In the genomic region with DNA sequence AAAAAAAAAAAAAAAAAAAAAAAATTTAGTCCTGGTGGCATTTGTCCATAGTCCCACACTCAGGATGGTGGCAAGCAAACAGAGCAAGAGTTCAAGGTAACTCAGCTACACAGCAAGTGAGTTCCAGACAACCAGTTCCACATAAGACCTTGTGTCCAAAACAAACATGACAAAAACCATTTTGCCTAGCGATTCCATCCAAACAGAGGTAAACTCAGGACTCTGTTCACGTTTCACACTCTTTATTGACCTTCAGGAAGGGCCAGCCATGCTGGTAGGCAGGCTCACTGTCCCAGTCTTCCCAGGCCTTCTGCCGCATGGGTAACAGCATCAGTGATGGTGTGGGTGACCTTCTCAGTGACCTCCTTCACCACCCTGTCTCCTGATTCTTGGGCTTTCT, we compare ENCODE assay signal across 33 mouse cellular contexts. TPM values are rescaled to one million over a fixed set of nuclear protein-coding genes. Genes with fewer than 3 reads are reported as not detected.
DNase-seq lines count a peak whose midpoint lies in the region; ATAC-seq and TF ChIP-seq lines count a peak whose summit lies in the region.
"Had no signal": no experiment of that assay in that cellular context is flagged by ENCODE, and none has a peak within 500 bp of the region (broad histone marks: within the 10 kb centered on the region; RNA-seq: fewer than 3 reads in every experiment).

No protein-coding gene starts in this region.

- H3K4me1 ChIP-seq in kidney, adult 2 months (ENCODE audit: control insufficient read depth, insufficient read depth, low read length) = peaks cover 18% of the 10 kb centered on the region; the same call in 1 of the 2 replicates
- H3K4me1 ChIP-seq in liver, embryonic 16.5 days (ENCODE audit: control insufficient read depth, low read depth, low read length) = peaks cover 3% of the 10 kb centered on the region
- peaks cover 9% of the 10 kb centered on the region for H3K4me1 ChIP-seq in ES-Bruce4 (ENCODE audit: control insufficient read depth, insufficient read depth, low read length)
- H3K4me1 ChIP-seq: hindbrain, embryonic 12.5 days; hindbrain, embryonic 15.5 days had no signal

- H3K27ac ChIP-seq in kidney, adult 2 months (ENCODE audit: insufficient read depth, low read depth, low read length) = no peak overlapping the region
- peak overlapping the region; percentile 72 for H3K27ac ChIP-seq in liver, embryonic 16.5 days (ENCODE audit: low read length)
- H3K27ac ChIP-seq in ES-Bruce4 (ENCODE audit: insufficient read depth, low read length) = peak overlapping the region; percentile 52; the same call in 1 of the 2 replicates
- H3K27ac ChIP-seq: gastrocnemius, adult 2 months; hindbrain, embryonic 12.5 days; hindbrain, embryonic 15.5 days had no signal

- no peak overlapping the region for H3K9ac ChIP-seq in liver, embryonic 16.5 days (ENCODE audit: low read depth, low read length)
- no peak overlapping the region for H3K9ac ChIP-seq in ES-Bruce4 (ENCODE audit: low read depth, poor library complexity, severe bottlenecking)
- H3K9ac ChIP-seq: forebrain, postnatal 0 days; hindbrain, embryonic 12.5 days; hindbrain, embryonic 15.5 days had no signal

- WGBS in kidney, adult 2 months = 68% methylated on average over 3 of the region's 3 CpGs
- 54% methylated on average over 3 of the region's 3 CpGs for WGBS in liver, embryonic 16.5 days (ENCODE audit: insufficient replicate concordance)

- no peak for TF ChIP-seq CTCF in kidney, adult 2 months (conservative IDR thresholded peaks at IDR 0.05; ENCODE audit: insufficient read depth, insufficient read length, low read depth, low read length)
- no peak for TF ChIP-seq CTCF in ES-Bruce4 (IDR thresholded peaks at IDR 0.05; ENCODE audit: low read depth, low read length)

- no peak for TF ChIP-seq EP300 in ES-Bruce4 (IDR thresholded peaks at IDR 0.05; ENCODE audit: insufficient read depth, low read depth, low read length)

- H3K27me3 ChIP-seq in kidney, adult 2 months (replicated peaks; ENCODE audit: control insufficient read depth, insufficient read depth, low read length) = no peaks in the 10 kb centered on the region
- H3K27me3 ChIP-seq in liver, embryonic 16.5 days (ENCODE audit: control insufficient read depth, insufficient read depth, low read depth, low read length) = no peaks in the 10 kb centered on the region
- no peaks in the 10 kb centered on the region for H3K27me3 ChIP-seq in ES-Bruce4 (ENCODE audit: control insufficient read depth, insufficient read depth, low read length, poor library complexity, severe bottlenecking)
- H3K27me3 ChIP-seq: hindbrain, embryonic 12.5 days; hindbrain, embryonic 15.5 days; Patski had no signal

- peak; percentile 63 for ATAC-seq in liver, embryonic 16.5 days (ENCODE audit: low read depth)
- ATAC-seq in erythroblast, adult 5-6 weeks (replicated peaks; ENCODE audit: low FRiP score, poor library complexity, severe bottlenecking) = no peak
- ATAC-seq: forebrain, embryonic 14.5 days; forebrain, postnatal 0 days; Patski had no signal

- H3K4me2 ChIP-seq in liver, embryonic 16.5 days (ENCODE audit: low read depth, low read length) = no peak overlapping the region
- H3K4me2 ChIP-seq: heart, embryonic 11.5 days; hindbrain, embryonic 12.5 days; hindbrain, embryonic 15.5 days had no signal

- peak; percentile 40 for DNase-seq in kidney, adult 2 months
- DNase-seq in kidney, postnatal 14 days = no peak
- DNase-seq in liver = no peak
- no peak for DNase-seq in urinary bladder, postnatal 14 days (ENCODE audit: low spot score)
- DNase-seq: adrenal gland, postnatal 10 days; adrenal gland, postnatal 36 days; B cell, adult 2 months; cerebellum, adult 18-20 months; cerebellum, adult 9-10 months; cerebellum, postnatal 14 days; forebrain, postnatal 0 days; gastrocnemius, adult 2 months; gastrocnemius, postnatal 14 days had no signal

- no peak overlapping the region for H3K4me3 ChIP-seq in kidney, adult 2 months (ENCODE audit: insufficient read depth, low read depth, low read length)
- H3K4me3 ChIP-seq in liver, embryonic 16.5 days (ENCODE audit: low read depth, low read length) = no peak overlapping the region
- H3K4me3 ChIP-seq in ES-Bruce4 (ENCODE audit: low read depth, low read length) = no peak overlapping the region
- H3K4me3 ChIP-seq: gastrocnemius, adult 2 months; hindbrain, embryonic 12.5 days; hindbrain, embryonic 15.5 days had no signal

- H3K9me3 ChIP-seq in liver, embryonic 16.5 days (replicated peaks; ENCODE audit: control insufficient read depth, low read length) = no peaks in the 10 kb centered on the region
- H3K9me3 ChIP-seq in ES-Bruce4 (replicated peaks; ENCODE audit: control insufficient read depth, insufficient read depth, low read length, poor library complexity, severe bottlenecking) = no peaks in the 10 kb centered on the region
- H3K9me3 ChIP-seq: G1E; hindbrain, embryonic 12.5 days; hindbrain, embryonic 15.5 days had no signal

- no peaks in the 10 kb centered on the region for H3K36me3 ChIP-seq in kidney, adult 2 months (ENCODE audit: control insufficient read depth, insufficient read depth, low read length)
- H3K36me3 ChIP-seq in liver, embryonic 16.5 days (ENCODE audit: control insufficient read depth, insufficient read depth) = no peaks in the 10 kb centered on the region
- H3K36me3 ChIP-seq in ES-Bruce4 (ENCODE audit: control insufficient read depth, insufficient read depth, low read length, poor library complexity, severe bottlenecking) = no peaks in the 10 kb centered on the region
- H3K36me3 ChIP-seq: hindbrain, embryonic 12.5 days; hindbrain, embryonic 15.5 days had no signal

- no peak for TF ChIP-seq POLR2A in kidney, adult 2 months (IDR thresholded peaks at IDR 0.05; ENCODE audit: low read depth, low read length)
- no peak for TF ChIP-seq POLR2A in ES-Bruce4 (IDR thresholded peaks at IDR 0.05; ENCODE audit: insufficient read depth, low read length)

RNA-seq across cellular contexts. Expression of gene Fam25c, which starts 3.6 kb away (rescaled TPM):
- 16.3 and 28.4 TPM in 2 replicates for polyA plus RNA-seq in kidney, adult 2 months (2012; rRNA removed)
- polyA plus RNA-seq in liver, embryonic 16.5 days (2015; fragmentation: Nextera tagmentation; extraction: Ambion mirVana) = 0.35 and 0.57 TPM in 2 replicates
- polyA plus RNA-seq in ES-Bruce4 (2011; ENCODE audit: insufficient read depth, insufficient read length, low read depth, missing spikeins) = 3.5 and 5.7 TPM in 2 replicates
- total RNA-seq in erythroblast, adult 5-6 weeks (2015; ENCODE audit: low replicate concordance) = not detected in 2 replicates
- not detected in 2 replicates for total RNA-seq in erythroblast, adult 5-6 weeks (2017; ENCODE audit: low replicate concordance)
- total RNA-seq: adrenal gland, adult 18-20 months; adrenal gland, postnatal 36 days; CH12.LX; forebrain, postnatal 0 days; G1E; gastrocnemius, adult 2 months; gastrocnemius, postnatal 4 days; heart, adult 8-10 months; heart, postnatal 25 days; hematopoietic stem cell, adult 5-6 weeks had no signal
- polyA plus RNA-seq: embryonic facial prominence, embryonic 11.5 days; forebrain, embryonic 11.5 days; forebrain, embryonic 14.5 days; forebrain, postnatal 0 days; frontal cortex, adult 2 months; G1E; heart, embryonic 11.5 days; heart, embryonic 14.5 days; heart, postnatal 0 days; hindbrain, embryonic 12.5 days; hindbrain, embryonic 15.5 days; Patski had no signal

RNA-seq across cellular contexts. Expression of gene Sncg, which starts 22.9 kb away (rescaled TPM):
- polyA plus RNA-seq in kidney, adult 2 months (2012; rRNA removed) = 17.6 and 19.1 TPM in 2 replicates
- 0.11 and 0.24 TPM in 2 replicates for polyA plus RNA-seq in liver, embryonic 16.5 days (2015; fragmentation: Nextera tagmentation; extraction: Ambion mirVana)
- polyA plus RNA-seq in ES-Bruce4 (2011; ENCODE audit: insufficient read depth, insufficient read length, low read depth, missing spikeins) = 2.2 and 3.2 TPM in 2 replicates
- total RNA-seq in erythroblast, adult 5-6 weeks (2015; ENCODE audit: low replicate concordance) = not detected in 2 replicates
- total RNA-seq in erythroblast, adult 5-6 weeks (2017; ENCODE audit: low replicate concordance) = not detected in 2 replicates
- total RNA-seq: hematopoietic stem cell, adult 5-6 weeks had no signal
- polyA plus RNA-seq: G1E, Patski had no signal

RNA-seq across cellular contexts. Expression of gene Mmrn2, which starts 23.6 kb away (rescaled TPM):
- polyA plus RNA-seq in kidney, adult 2 months (2012; rRNA removed) = 16.2 and 19.4 TPM in 2 replicates
- 3.0 and 3.4 TPM in 2 replicates for polyA plus RNA-seq in liver, embryonic 16.5 days (2015; fragmentation: Nextera tagmentation; extraction: Ambion mirVana)
- polyA plus RNA-seq in ES-Bruce4 (2011; ENCODE audit: insufficient read depth, insufficient read length, low read depth, missing spikeins) = 1.3 and 1.7 TPM in 2 replicates
- total RNA-seq in erythroblast, adult 5-6 weeks (2015; ENCODE audit: low replicate concordance) = not detected in 2 replicates
- total RNA-seq in erythroblast, adult 5-6 weeks (2017; ENCODE audit: low replicate concordance) = not detected in 2 replicates
- total RNA-seq: CH12.LX; hematopoietic stem cell, adult 5-6 weeks had no signal

RNA-seq across cellular contexts. Expression of gene Glud1, which starts 41.1 kb away (rescaled TPM):
- polyA plus RNA-seq in kidney, adult 2 months (2012; rRNA removed) = 236 and 242 TPM in 2 replicates
- 145 and 155 TPM in 2 replicates for polyA plus RNA-seq in liver, embryonic 16.5 days (2015; fragmentation: Nextera tagmentation; extraction: Ambion mirVana)
- 285 and 305 TPM in 2 replicates for polyA plus RNA-seq in ES-Bruce4 (2011; ENCODE audit: insufficient read depth, insufficient read length, low read depth, missing spikeins)
- 35.7 and 65.6 TPM in 2 replicates for total RNA-seq in erythroblast, adult 5-6 weeks (2015; ENCODE audit: low replicate concordance)
- 24.5 and 55.2 TPM in 2 replicates for total RNA-seq in erythroblast, adult 5-6 weeks (2017; ENCODE audit: low replicate concordance)

RNA-seq across cellular contexts. Expression of gene Shld2, which starts 41.4 kb away (rescaled TPM):
- polyA plus RNA-seq in kidney, adult 2 months (2012; rRNA removed) = 3.6 TPM in 2 replicates
- 7.6 and 8.3 TPM in 2 replicates for polyA plus RNA-seq in liver, embryonic 16.5 days (2015; fragmentation: Nextera tagmentation; extraction: Ambion mirVana)
- polyA plus RNA-seq in ES-Bruce4 (2011; ENCODE audit: insufficient read depth, insufficient read length, low read depth, missing spikeins) = 26.7 and 32.5 TPM in 2 replicates
- 3.8 and 5.2 TPM in 2 replicates for total RNA-seq in erythroblast, adult 5-6 weeks (2015; ENCODE audit: low replicate concordance)
- 1.4 and 3.3 TPM in 2 replicates for total RNA-seq in erythroblast, adult 5-6 weeks (2017; ENCODE audit: low replicate concordance)
